Mouse (Mus musculus) kidney, postnatal 10 days (tissue): ENCODE results near the gene Lemd2.
"Not testable (repeated sequence)": the region's sequence is repeated elsewhere in the genome, so short reads cannot be mapped to it uniquely, and the experiment has no call there.

Source experiments
- DNase-seq: peaks from one replicate; pipeline ENCODE4 v3.0.0; 2021; ENCODE audit warnings: mixed read lengths

Gene Lemd2

DNA sequence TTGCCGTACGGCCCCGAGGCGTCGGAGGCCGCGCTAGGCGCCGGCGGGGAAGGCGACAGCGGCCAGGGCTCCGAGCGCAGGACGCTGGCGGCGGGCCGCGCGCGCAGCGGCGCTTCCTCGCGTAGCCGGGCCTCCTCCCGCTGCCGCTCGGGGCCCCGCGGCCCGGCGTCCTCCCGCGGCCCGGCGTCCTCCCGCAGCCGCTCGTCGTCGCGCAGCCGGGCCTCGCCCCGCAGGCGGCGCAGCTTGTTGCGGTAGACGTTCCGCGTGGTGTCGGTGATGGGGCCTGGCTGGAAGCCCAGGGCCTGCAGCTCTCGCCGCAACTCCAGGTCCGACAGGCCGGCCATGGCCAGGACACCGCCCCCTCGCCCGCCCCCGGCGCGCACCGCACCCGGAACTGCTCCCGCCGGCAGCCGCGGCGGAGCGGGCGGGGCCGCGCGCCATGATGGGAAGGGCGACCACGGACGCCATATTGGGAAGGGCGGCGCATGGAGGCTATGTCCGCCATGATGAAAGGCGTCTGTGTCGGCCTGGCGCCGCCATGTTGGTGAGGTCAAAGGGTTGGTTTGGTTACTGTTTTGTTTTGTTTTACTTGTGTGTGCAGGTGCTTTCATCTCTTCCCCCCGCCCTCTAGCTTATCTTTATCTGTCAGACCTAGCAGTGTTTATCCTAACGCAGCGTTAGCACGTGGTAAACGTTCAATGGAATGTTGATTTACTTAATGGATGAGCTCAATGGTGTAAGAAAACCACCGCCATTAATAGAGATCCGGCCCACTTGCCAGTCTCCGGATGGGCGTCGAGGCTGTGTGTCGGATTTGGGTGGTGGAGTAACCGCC, at the start of gene Lemd2:
TSS of gene Lemd2 (minus strand) at position 395 of the 835 bp plus-strand sequence.
- peak; percentile 98 for DNase-seq

DNA sequence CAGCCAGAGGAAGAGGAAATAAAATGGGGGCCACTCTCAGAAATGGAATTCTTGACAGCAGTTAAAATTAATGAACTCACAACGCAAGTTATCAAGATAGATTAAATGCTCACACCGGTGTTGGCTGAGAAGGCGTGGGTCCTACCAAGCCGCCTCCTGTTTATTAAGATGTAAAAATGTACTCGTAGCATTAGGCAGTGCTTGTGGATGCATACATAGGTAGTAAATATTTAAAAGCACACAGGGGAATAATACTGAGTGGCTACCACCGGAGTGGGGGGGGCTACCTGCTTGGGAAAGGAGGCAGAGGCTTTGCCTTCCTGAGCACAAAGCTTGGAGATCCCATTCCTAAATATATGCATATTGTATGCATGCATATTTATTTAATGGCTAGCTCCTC, 46.9 kb upstream of the Lemd2 start:
- no peak for DNase-seq

DNA sequence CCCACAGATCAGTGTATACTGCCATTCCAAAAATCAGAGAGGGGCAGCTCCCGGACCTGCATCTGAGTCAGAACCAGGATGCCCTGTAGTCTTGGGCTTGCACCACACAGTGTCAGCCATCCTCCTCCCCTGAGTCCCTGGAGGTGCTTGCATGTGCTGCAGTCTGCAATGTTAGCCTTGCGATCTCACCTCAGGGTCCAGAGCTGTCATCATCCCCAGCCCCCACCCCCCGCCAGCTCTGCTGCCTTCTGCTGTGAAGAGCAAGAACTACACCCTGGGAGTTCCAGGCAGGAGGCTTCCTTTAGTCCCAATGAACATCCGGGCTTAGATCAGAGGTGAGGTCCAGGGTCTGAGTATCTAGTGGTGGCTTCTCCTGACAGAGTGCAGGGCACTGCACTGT, 46.2 kb upstream of the Lemd2 start:
- DNase-seq: peak; percentile 45

DNA sequence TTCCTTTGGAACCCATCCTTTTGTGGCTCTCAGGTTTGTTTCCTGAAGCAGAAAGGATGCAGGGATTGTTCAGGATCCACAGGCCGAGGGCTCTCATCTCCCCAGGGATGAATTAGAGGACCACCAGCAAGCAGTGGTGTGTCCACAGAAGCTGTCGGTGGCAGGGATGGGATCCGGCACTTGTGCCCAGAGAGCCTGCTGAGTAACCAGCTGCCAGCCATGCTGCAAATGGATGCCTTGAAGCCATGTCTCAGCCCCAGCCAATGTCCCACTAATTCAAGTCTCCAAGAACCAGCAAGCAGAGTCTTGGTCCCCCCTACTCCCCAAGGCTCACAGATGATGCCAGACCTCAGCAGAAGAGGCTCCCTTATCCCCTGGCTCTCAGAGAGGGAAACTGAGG, 44.8 kb upstream of the Lemd2 start:
- DNase-seq: no peak

DNA sequence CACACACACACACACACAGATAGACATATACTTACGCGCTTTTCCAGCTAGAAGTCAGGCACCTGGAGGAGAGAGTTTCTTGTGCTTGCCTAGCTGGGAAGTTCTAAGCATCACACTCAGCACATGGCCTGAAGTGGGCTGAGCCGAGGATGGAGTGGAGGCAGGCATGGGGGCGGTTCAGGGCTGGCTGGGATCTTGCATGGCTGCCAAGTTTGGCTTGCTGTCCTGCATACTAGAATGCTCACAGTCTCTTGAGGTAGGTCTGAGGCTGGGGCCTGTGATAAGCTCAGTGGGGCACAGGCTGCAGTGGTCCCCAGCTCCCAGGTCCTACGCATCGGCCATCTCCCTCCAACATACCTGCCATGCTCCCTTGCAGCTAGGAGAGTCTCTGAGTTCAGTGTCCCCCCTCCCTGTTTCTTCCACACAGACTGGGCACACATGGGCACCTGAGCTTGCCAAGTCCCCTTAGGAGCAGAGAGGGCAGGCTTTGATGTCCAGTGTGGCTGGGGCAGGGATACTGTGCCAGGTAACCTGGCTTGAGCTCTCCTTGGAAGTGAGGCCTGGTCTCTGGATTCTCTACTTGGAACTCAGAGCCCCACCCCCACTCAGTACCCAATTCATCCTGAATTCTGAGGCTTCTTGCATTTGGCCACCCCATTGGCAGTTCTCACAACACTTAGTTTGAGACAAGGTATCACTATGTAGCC, 43.6 kb upstream of the Lemd2 start:
- DNase-seq: no peak

DNA sequence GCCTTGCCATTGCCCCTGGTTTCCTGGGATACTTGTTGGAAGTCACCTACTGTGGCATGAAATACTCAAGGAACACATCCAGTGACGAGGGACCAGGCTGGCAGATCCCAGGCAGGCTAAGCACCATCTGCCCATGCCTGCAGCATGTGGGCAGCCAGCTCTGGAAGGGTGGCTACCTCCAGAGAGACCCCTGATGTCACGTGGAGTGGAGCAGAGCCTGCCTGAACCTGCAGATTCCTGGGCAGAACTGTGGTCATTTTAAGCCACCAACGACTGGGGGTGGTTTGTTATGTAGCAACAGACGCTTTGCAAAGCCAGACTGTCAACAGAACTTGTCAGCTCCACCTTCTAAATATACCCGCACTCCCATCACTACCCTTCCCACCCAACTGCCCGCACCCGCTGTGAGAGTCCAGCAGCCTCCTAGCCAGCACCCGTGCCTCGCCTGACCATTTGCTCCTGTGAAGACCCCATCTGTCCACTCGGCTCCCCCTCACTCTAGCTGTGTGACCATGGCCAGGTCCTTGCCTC, 41.6 kb upstream of the Lemd2 start:
- no peak for DNase-seq

DNA sequence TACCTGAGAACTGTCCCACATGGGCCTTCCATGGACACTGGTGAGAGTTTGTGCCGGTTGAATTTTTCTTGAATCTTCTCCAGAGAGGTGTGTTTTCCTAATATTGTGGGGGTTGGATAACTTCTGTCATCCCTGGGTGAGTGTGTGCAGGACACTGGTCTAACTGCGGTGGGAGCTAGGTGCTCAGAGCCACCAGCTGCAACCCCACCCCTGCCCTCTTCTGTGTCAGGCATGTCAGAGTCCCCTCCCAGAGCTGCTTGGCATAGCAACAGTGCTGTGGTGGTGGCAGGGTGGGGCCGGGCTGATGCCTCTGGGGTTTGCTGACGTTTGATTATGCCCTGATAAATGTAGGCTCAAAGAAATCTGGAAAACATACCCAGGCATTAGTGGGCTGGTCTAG, 40.6 kb upstream of the Lemd2 start:
- no peak for DNase-seq

DNA sequence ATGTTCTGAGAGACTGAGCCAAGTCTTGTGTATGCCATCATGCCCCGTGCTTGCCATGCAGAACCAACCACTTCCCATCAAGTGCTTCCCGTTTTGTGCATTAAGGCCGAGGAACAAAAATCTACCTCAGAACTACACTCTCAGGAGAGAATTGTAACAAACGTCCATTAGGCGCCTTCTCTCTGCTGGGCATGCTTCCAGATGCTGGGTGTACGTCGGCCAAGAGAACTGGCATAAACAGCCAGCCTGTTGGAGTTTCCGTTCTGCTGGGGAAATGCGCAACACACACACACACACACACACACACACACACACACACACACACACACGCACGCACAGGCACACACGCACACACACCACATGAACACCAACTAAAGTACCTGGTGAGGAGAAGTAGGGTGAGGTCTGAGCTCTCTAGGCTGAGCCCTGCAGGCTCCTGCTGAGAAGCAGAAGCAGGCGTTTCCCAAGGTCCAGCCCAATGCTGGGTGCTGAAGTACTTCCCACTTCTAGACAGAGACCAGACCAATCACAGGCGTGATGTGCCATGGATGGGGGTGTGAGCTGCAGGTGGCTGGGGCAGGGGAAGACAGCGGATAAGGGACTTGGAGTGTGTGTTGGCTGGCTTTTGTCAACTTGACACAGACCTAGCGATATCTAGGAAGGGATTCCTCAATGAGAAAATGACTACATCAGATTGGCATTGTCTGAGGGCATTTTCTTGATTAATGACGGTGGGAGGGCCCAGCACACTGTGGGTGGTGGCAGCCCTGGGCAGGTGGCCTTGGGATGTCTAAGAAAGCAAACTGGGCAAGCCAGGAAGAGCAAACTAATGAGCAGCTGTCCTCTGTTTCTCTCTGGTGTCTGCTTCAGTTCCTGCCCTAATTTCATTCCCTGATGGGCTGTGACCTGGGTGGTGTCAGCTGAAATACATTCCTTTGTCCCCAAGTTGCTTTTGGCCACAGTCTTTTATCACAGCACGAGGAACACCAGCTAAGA, 38.2 kb upstream of the Lemd2 start:
- DNase-seq: peak; percentile 64

DNA sequence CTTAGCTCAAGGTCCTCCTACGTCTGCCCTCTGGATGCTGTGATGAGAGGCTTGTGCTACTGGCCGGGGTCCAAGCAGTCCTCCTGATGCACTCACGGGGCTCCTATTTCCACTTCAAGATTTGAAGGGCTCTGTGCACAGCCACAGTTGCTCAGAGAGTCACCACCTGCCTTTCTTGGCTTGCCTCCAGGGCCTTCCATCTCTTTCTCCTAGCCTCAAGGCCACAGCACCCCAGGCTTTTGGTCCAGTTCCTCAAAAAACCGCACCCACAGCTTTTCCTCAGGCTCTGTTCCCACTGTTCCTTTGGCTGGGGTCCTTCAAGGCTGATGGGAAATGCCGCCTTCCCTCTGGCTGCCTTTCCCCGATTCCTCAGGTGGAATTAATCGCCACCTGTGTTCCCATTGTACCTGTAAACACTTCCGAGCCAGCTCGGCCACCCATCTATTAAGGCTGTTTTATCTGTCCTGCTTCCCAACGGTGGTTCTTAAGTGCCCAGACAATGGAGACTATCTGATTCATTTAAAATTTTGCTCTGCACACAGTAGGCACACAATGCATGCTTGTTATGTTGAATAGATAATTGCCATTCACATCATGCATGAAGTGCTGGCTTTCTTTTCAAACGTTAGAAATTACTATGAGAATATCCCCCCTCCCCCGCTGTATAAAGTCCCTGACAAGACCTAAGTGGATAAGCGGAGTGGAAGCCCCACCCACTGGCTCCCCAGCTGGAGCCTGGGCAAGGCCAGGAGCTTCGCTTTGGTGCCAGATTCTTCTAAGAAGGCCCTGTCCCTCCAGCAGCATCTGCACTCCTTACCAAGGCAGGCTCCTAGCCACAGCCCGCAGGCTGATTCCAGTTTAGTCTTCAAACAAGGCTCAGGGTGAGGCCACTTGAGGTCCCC, 36.5 kb upstream of the Lemd2 start:
- DNase-seq: peak; percentile 52

DNA sequence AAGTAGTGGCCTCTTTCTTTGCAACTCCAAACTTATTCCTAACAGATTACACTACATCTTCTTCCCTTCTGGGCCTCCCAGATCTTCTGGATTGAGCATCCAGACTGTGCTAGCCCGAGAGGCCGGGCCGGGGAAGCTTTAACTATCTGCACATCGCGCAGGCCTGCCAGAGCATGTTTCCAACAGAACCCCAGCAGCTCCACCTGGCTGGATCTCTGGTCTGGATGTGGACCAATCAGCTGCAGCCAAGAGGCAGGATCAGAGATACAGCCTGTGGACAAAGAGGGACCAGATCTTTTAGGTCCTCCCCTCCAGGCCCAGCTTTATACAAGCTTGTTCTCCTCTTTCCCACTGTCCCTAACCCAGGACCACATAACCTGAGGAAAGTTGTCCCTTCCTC, 35.7 kb upstream of the Lemd2 start:
- DNase-seq: no peak

DNA sequence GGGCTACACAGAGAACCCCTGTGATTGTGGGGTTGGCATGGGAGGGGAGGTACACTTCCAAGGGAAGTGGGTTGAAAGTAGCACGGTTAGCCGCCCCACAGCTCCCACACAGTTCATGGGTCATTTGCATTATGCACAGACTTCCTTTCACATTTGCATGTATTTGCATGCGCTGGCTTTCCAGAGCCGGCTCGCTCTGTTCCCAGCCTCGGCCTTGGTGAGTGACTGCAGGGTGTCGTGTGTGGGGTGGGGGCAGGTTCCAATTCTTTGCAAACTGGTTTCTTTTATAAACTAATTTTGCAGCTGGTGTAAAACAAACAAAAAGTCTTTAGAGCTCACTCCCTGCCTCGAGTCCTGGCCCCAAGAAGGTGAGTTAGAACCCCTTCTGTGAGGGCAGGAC, 34.4 kb upstream of the Lemd2 start:
- DNase-seq: no peak

DNA sequence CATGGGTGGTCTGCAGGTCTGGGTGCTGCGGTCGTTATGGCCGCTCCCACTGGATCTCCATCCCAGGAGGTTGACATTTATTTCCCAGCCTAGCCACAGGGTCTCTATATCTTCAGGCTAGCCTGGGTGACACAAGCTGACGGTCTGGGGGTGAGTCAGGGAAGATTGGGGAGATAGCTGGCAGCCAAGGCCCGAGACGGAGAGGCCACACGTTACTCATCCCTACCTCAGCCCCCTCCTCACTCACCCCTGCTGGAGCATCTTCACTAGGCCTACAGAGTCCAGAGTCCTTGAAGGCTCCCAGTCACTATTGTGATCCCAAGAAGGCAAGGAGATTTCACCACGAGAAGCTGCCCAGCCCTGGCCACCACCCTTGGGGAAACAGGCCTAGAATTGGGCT, 33.5 kb upstream of the Lemd2 start:
- DNase-seq: no peak

DNA sequence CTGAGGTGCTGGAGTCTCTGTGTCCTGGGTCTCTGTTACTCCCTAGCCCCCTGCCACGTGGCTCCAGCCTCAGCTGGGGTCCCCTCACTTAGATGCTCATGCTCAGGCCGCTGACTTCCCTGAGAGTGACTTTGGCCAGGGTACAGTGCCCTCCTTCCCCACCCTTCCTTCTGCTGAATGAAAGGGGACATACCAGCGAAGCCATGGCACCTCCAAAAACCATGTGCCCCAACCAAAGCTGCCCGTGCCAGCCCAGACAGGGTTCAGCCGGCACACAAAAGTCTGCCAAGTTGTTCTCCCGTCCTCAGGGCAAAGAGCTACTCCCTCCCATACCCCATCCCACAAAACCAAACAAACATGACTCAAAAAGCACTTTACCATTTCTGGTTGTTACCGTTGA, 29.0 kb upstream of the Lemd2 start:
- no peak for DNase-seq

DNA sequence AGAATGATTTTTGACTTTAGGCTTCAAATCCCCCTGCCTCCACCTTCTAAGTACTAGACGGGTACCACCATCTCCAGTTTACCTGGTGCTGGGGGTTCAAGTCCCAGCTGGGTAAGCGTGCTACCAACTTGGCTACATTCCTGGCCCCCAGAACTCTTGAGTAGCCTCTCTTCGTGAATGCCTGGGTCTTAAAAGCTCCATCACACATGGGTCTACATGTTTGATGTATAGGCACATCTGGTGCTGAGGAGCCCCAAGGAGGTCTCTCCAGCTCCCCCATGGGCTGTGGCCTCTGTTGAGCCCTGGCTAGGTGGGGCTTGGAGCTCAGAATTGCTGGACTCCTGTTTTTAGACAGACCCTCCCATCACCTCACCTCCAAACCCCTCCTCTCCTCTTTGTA, 27.9 kb upstream of the Lemd2 start:
- DNase-seq: no peak

DNA sequence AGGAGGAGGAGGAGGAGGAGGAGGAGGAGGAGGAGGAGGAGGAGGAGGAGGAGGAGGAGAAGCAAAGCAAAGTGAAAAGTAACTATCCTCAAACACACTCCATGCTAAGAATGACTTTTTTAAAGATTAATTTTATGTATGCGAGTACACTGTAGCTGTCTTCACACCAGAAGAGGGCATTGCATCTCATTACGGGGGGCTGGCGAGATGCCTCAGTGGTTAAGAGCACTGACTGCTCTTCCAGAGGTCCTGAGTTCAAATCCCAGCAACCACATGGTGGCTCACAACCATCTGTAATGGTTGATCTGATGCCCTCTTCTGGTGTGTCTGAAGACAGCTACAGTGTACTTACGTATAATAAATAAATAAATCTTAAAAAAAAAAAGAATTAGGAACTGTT, 27.3 kb upstream of the Lemd2 start:
- not testable (repeated sequence) for DNase-seq

DNA sequence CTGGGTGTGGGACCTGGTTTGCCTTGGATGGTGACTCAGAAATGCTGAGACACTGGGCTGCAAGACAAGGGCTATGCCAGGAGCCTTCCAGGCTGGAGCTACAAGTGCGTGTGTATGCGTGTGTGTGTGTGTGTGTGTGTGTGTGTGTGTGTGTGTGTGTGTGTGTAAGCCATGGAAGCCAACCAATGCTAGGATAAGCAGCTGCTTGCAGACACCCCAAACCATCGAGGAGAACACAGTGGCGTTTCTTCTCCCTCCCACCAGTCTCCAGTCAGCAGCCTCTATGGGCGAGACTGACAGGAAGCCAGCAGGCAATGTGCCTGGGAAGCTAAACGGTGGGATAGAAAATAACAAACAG, 26.9 kb upstream of the Lemd2 start:
- no peak for DNase-seq

DNA sequence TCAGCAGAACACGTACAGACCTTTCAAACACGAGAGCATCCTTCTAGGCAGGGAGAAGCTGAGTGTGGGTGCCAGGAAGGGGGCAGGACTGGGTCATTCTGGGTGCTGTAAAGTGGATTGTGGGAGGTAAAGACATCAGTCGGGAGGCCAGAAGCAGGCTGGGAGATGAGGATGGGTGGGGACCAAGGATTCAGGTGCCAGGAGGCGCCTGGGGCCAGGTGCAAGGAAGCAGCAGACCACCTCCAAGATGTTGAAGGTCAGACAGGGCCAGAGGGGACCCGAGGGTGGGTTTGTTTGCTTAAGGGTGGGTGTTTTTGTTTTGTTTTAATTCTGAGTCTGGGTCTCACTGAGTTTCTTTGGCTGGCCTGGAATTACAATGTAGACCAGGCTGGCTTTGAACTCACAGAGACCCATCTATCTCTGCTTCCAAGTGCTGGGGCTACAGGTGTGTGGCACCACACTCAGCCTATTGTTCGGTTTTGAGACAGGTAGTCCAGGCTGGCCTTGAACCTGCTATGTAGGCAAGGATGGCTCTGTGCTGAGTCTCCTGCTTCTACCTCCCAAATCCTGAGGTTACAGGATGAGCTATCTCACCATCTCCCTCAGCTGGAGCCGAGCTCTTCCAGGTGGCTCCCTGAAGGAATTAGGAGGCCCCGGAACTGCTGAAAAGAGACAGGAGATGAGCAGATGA, 26.3 kb upstream of the Lemd2 start:
- no peak for DNase-seq

DNA sequence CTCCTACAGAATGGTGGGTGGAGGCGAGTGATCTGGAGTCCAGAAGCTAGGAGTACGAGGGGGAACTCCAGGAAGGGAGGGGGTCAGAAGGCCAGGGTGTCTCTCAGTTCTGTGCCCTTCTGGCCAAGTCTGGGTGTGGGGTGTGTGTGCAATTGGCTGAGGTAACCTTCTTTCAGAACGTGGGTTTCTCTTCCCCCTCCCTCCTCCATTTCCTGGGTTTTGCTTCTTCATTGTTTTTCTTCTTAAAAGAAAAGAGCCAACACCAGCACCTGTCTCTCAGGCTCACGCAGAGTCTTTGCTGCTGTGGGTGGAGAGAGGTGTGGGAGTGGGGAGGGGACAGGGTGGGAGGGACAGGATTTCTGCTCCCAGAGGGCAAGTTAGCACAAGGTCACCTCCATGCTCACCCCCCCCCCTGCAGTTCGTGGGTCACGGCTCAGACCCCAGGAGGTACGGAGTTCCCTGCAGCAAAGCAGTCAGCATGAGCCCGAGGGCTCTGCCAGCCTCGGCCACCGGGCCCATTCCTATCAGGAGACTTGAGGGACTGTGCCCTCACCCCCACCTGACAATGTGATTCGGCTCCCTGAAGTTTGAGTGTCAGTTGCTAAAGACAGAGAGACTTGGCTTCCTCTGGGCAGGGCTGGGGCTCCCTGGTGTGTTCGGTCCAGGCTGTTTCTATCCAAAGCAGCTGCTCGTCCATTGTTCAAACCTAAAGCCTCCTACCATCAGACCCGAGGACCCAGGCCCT, 25.6 kb upstream of the Lemd2 start:
- no peak for DNase-seq

DNA sequence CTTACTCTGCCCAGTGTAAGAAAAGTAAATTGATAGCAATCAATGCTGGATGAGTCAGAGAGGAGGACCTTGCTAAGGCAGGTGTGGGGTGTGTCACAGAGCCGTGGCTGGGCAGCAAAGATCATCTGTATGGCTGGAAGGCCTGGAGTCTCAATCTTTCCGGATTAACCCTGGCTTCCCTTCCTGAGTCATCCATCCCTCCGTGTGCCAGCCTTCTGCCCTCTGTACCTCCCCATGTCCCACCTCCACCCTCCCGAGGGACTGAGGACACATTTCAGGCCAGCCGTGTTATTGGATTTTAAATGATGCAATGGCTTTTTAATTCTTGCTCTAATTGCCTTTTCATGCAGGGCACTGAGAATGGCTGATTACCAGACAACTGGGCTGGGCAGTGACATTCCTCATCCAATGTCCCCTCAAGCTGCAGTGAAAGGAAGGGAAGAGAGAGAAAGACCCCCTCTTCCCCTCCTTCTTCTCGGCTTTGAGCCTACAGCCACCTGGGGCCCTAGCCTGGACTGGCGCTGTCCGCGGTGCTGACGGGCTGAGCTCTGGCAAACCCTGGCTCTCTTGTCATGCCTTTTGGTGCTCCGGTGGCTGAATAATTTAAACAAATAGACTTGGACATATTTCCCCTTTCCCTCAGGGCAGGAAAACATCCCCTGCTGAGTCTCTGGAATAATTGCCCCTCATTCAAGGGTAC, 24.1 kb upstream of the Lemd2 start:
- peak; percentile 95 for DNase-seq

DNA sequence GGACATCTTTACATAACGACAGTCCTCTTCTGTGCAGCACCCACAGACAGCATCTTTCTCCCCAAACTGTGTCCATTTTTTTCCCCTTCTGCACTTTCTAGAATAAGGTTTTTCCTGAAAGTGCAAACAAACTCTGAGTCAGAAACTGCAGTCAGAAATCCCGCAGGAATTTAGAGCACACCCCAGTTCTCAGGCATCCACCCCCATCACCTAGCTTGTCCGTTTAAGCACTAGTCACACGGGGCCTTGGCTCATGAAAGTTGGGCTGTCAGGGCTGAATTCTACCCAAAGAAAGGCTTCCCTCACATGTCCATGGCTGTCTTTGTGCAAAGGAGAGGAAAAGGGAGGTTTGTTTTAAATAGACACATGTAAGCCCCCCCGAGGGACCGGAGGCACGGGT, 23.0 kb upstream of the Lemd2 start:
- DNase-seq: no peak
